Mouse (Mus musculus): ENCODE results near the gene Acyp1. TPM values are rescaled to one million over a fixed set of nuclear protein-coding genes. Genes with fewer than 3 reads are reported as not detected.

Acyp1 gene
- polyA plus RNA-seq, 1 experiment from 2014 or later = 56.4 TPM

- H3K4me3 ChIP-seq = peak overlapping the region; percentile 78
- no peaks in the 10 kb centered on the region for H3K27me3 ChIP-seq
- H3K27ac ChIP-seq (replicated peaks) = peak overlapping the region; percentile 76
- WGBS = under 1% methylated on average over 31 of the region's 31 CpGs
- no peaks in the 10 kb centered on the region for H3K9me3 ChIP-seq
- no peaks in the 10 kb centered on the region for H3K36me3 ChIP-seq
- peak overlapping the region; percentile 82 for H3K4me2 ChIP-seq (replicated peaks)
- ATAC-seq (replicated peaks) = peak; percentile 98
- peak overlapping the region; percentile 85 for H3K9ac ChIP-seq (replicated peaks)
- H3K4me1 ChIP-seq = peaks cover 14% of the 10 kb centered on the region
Measured at GRCm38 (mm10) chr12:85280105-85280844, 8.0 kb downstream of the Acyp1 start.

GRCm38 (mm10) chr12:85279396-85280080, 8.7 kb downstream of the Acyp1 start:
- Histone ChIP-seq H3K27me3 (no peaks in the 10 kb centered on the region), H3K9ac (replicated peaks) (peak overlapping the region; percentile 85), H3K36me3 (no peaks in the 10 kb centered on the region), H3K4me2 (replicated peaks) (peak overlapping the region; percentile 82), H3K9me3 (no peaks in the 10 kb centered on the region), H3K4me1 (peaks cover 14% of the 10 kb centered on the region), H3K27ac (replicated peaks) (peak overlapping the region; percentile 76; the same call in 1 of the 2 replicates), H3K4me3 (peak overlapping the region; percentile 78)
- ATAC-seq (replicated peaks) = peak; percentile 49
- WGBS = 6% methylated on average over 10 of the region's 10 CpGs

GRCm38 (mm10) chr12:85278919-85279318, 9.3 kb downstream of the Acyp1 start:
- H3K9ac ChIP-seq (replicated peaks) = no peak overlapping the region
- no peak overlapping the region for H3K27ac ChIP-seq (replicated peaks)
- H3K4me3 ChIP-seq = no peak overlapping the region
- H3K4me1 ChIP-seq = peaks cover 14% of the 10 kb centered on the region
- no peaks in the 10 kb centered on the region for H3K9me3 ChIP-seq
- H3K36me3 ChIP-seq = no peaks in the 10 kb centered on the region
- 94% methylated on average over 10 of the region's 10 CpGs for WGBS
- ATAC-seq (replicated peaks) = no peak
- H3K4me2 ChIP-seq (replicated peaks) = no peak overlapping the region
- H3K27me3 ChIP-seq = no peaks in the 10 kb centered on the region

GRCm38 (mm10) chr12:85276273-85276672, 12.0 kb downstream of the Acyp1 start:
- Histone ChIP-seq H3K4me1 (peaks cover 13% of the 10 kb centered on the region), H3K27me3 (no peaks in the 10 kb centered on the region), H3K9ac (replicated peaks) (no peak overlapping the region), H3K36me3 (no peaks in the 10 kb centered on the region), H3K4me3 (no peak overlapping the region), H3K9me3 (no peaks in the 10 kb centered on the region), H3K27ac (replicated peaks) (no peak overlapping the region), H3K4me2 (replicated peaks) (no peak overlapping the region)
- no peak for ATAC-seq (replicated peaks)
- WGBS = 56% methylated on average over 5 of the region's 5 CpGs

GRCm38 (mm10) chr12:85273508-85273907, 14.7 kb downstream of the Acyp1 start:
- Histone ChIP-seq H3K9me3 (no peaks in the 10 kb centered on the region), H3K27me3 (no peaks in the 10 kb centered on the region), H3K27ac (replicated peaks) (no peak overlapping the region), H3K36me3 (no peaks in the 10 kb centered on the region), H3K4me2 (replicated peaks) (no peak overlapping the region), H3K4me1 (peaks cover 10% of the 10 kb centered on the region), H3K9ac (replicated peaks) (no peak overlapping the region), H3K4me3 (no peak overlapping the region)
- no peak for ATAC-seq (replicated peaks)
- 87% methylated on average over 10 of the region's 10 CpGs for WGBS

- no peak overlapping the region for H3K4me2 ChIP-seq (replicated peaks)
- no peaks in the 10 kb centered on the region for H3K36me3 ChIP-seq
- no peak overlapping the region for H3K9ac ChIP-seq (replicated peaks)
- no peaks in the 10 kb centered on the region for H3K9me3 ChIP-seq
- no peak for ATAC-seq (replicated peaks)
- H3K4me1 ChIP-seq = peaks cover 10% of the 10 kb centered on the region
- H3K27me3 ChIP-seq = no peaks in the 10 kb centered on the region
- no peak overlapping the region for H3K27ac ChIP-seq (replicated peaks)
- H3K4me3 ChIP-seq = no peak overlapping the region
- WGBS = 81% methylated on average over 4 of the region's 4 CpGs
Measured at GRCm38 (mm10) chr12:85271843-85272206, 16.4 kb downstream of the Acyp1 start.

GRCm38 (mm10) chr12:85271132-85271842, 17.0 kb downstream of the Acyp1 start:
- 84% methylated on average over 7 of the region's 7 CpGs for WGBS
- Histone ChIP-seq H3K27me3 (no peaks in the 10 kb centered on the region), H3K4me3 (no peak overlapping the region), H3K36me3 (no peaks in the 10 kb centered on the region), H3K9ac (replicated peaks) (no peak overlapping the region), H3K4me1 (peaks cover 10% of the 10 kb centered on the region), H3K4me2 (replicated peaks) (peak overlapping the region; percentile 61), H3K9me3 (no peaks in the 10 kb centered on the region), H3K27ac (replicated peaks) (no peak overlapping the region)
- no peak for ATAC-seq (replicated peaks)

- peak; percentile 97 for ATAC-seq (replicated peaks)
- peak within 1 kb of the TSS; percentile 84 for H3K4me3 ChIP-seq
- no peaks in the 10 kb centered on the region for H3K36me3 ChIP-seq
- under 1% methylated on average over 35 of the region's 35 CpGs for WGBS
- no peaks in the 10 kb centered on the region for H3K27me3 ChIP-seq
- H3K9me3 ChIP-seq = no peaks in the 10 kb centered on the region
- peaks cover 10% of the 10 kb centered on the region for H3K4me1 ChIP-seq
- peak within 1 kb of the TSS; percentile 61 for H3K4me2 ChIP-seq (replicated peaks)
- peak within 1 kb of the TSS; percentile 85 for H3K9ac ChIP-seq (replicated peaks)
- H3K27ac ChIP-seq (replicated peaks) = peak within 1 kb of the TSS; percentile 92
Measured at GRCm38 (mm10) chr12:85270319-85270718, 17.9 kb downstream of the Acyp1 start, which contains the start of gene Mlh3. Gene Mlh3, minus strand, starts transcription at chr12:85270599.

GRCm38 (mm10) chr12:85269821-85270220, 18.4 kb downstream of the Acyp1 start:
- no peaks in the 10 kb centered on the region for H3K27me3 ChIP-seq
- peak overlapping the region; percentile 85 for H3K9ac ChIP-seq (replicated peaks)
- peak overlapping the region; percentile 84 for H3K4me3 ChIP-seq
- 47% methylated on average over 3 of the region's 3 CpGs for WGBS
- H3K9me3 ChIP-seq = no peaks in the 10 kb centered on the region
- H3K4me2 ChIP-seq (replicated peaks) = peak overlapping the region; percentile 61
- ATAC-seq (replicated peaks) = no peak
- no peaks in the 10 kb centered on the region for H3K36me3 ChIP-seq
- H3K27ac ChIP-seq (replicated peaks) = peak overlapping the region; percentile 92
- H3K4me1 ChIP-seq = peaks cover 13% of the 10 kb centered on the region

GRCm38 (mm10) chr12:85266248-85266647, 22.0 kb downstream of the Acyp1 start:
- Histone ChIP-seq H3K27me3 (no peaks in the 10 kb centered on the region), H3K27ac (replicated peaks) (no peak overlapping the region), H3K9me3 (no peaks in the 10 kb centered on the region), H3K4me1 (peaks cover 16% of the 10 kb centered on the region), H3K4me2 (replicated peaks) (no peak overlapping the region), H3K4me3 (no peak overlapping the region), H3K9ac (replicated peaks) (no peak overlapping the region), H3K36me3 (no peaks in the 10 kb centered on the region)
- no peak for ATAC-seq (replicated peaks)
- WGBS = 92% methylated on average over 3 of the region's 3 CpGs

GRCm38 (mm10) chr12:85264940-85265339, 23.3 kb downstream of the Acyp1 start:
- H3K9ac ChIP-seq (replicated peaks) = no peak overlapping the region
- H3K27me3 ChIP-seq = no peaks in the 10 kb centered on the region
- WGBS = 62% methylated on average over 7 of the region's 7 CpGs

GRCm38 (mm10) chr12:85264531-85264930, 23.7 kb downstream of the Acyp1 start:
- H3K36me3 ChIP-seq = no peaks in the 10 kb centered on the region
- H3K9me3 ChIP-seq = no peaks in the 10 kb centered on the region
- ATAC-seq (replicated peaks) = no peak
- H3K27me3 ChIP-seq = no peaks in the 10 kb centered on the region
- 75% methylated on average over 8 of the region's 8 CpGs for WGBS
- H3K4me2 ChIP-seq (replicated peaks) = no peak overlapping the region
- peaks cover 10% of the 10 kb centered on the region for H3K4me1 ChIP-seq
- H3K9ac ChIP-seq (replicated peaks) = no peak overlapping the region
- H3K27ac ChIP-seq (replicated peaks) = no peak overlapping the region
- no peak overlapping the region for H3K4me3 ChIP-seq

More at GRCm38 (mm10) chr12:85264940-85265339, 23.3 kb downstream of the Acyp1 start:
- Histone ChIP-seq H3K9me3 (no peaks in the 10 kb centered on the region), H3K36me3 (no peaks in the 10 kb centered on the region), H3K4me3 (no peak overlapping the region), H3K27ac (replicated peaks) (no peak overlapping the region), H3K4me2 (replicated peaks) (no peak overlapping the region), H3K4me1 (peaks cover 12% of the 10 kb centered on the region)
- ATAC-seq (replicated peaks) = no peak

Data from forebrain, embryonic 15.5 days (tissue).